Mouse (Mus musculus): ENCODE measurements around the gene Hoxb13.

Hoxb13 gene

DNA sequence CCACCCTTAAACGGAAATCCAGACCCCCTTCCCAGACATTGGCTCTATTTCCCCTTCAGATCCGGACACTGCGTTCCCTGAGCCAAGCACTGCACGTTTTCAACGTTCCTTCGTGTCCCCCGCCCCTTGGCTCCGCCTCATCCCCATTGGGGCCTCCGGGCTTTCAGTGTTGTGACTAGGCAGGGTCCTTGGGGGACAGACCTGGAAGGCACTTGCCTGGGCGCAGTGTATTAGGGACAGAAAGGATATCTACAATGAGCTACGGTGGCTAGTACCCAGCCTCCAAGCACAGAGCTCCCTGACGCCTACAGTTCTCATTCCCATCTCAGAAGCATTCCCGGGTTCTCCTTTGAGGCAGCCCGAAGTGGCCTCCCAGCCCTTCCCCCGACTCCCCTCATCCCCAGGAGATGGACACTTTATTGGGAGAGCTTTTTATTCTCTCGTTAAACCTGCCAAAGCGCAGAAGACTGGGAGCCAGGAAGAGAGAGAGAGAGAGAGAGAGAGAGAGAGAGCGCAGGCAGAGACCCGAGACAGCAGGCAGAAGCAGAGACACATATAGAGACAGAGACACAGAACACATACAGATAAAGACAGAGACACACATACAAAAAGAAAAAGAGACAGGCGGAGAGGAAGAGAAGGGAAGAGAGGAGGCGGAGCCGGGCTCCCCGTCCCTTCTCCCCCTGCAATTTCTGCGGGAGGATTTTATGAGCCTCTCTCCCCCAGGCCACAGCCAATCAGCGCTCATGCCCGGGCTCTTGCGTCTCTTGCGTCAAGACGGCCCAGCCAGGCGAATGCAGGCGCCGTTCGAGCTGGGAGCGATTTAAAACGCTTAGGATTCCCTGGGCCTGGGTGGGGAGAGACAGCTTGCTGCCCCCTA is at the start of gene Hoxb13:
TSS of gene Hoxb13 (plus strand) at position 796 of the 880 bp plus-strand sequence.
- DNase-seq = no peak

DNA sequence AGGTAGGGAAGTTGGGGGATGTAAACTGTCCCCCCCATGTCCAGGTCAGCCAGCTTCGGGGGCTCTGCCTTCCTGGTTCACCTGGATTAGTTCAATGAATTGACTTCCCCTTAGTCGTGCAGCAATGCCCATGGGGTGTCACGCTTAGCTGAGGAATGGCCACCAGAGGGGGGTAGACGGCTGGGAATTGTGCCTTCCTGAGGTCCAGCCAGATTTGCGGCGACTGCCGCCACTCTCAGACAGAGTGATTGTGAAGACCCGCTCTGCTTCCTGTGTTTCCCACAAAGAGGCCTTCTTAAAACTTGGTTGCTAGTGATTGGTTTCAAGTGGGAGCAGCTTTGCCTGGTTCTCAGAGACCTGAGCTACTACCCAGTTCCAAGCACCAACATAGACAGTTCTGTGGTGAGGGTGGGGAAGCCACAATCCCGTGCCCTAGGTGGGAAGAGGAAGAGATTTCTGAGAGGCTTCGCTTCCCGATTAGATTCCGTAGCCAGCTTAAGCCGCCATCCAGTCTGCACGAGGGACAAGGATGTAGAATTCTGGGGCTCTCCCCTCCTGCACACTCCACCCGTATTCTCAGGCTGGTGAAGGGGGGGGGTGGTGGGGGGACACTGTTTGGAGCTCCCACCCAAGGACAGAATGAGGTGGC is 48.4 kb upstream of the Hoxb13 start:
- DNase-seq = peak in 1 of 2 experiments; percentile 28

DNA sequence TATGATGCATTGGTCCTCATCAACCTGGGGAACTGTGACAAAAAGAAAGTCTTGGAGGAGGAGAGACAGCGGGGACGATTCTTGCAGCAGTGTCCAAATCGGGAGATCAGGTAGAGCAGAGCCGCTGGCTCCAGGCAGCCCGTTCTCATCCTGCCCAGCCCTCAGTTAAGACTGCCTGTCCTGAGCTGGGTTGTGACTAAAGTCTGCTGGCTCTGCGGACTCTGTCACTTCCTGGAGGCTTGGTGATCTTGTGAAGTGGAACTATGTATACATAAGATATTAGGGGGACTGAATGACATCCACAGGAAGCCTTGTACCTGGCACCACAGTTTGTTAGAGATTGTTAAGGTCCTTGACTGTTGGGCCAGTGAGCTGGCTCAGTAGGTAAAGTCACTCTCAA is 46.6 kb upstream of the Hoxb13 start:
- no peak for DNase-seq

DNA sequence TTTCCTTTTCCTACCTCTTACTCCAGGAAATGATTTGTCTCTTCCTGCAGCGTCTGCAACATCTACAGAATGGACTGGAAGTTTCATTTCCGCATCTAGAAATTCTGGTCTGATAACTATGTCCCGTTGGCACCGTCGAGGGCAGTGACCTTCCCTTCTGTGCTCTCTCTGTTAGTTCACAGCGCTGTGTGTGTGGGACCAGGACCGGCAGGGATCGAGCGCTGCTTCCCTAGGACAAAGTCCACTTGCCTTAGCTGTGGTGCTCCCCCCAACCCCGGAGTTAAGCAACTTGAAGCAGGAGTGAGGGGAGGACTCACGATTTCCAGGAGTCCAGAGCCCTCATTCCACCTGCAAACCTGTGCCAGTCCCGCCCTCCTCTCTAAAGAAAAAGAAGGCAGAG is 29.3 kb upstream of the Hoxb13 start:
- DNase-seq = no peak

DNA sequence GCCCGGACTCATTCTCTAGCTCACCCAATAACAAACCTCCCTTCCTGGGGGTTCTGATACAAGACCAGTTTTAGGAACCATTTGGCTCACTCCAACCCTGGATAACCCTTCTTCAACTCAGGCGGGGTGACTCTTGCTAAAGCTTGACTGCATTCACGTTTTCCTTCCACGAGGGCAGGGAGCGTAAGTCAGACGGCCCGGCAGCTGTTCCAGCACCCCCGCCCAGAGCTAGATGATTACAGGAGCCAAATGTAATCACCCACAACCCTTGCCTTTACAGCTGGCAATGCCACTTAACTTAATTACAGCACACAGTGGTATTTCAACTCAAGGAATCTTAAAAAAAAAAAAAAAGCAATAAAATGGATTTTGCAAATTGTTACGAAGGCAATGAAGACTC is 26.0 kb upstream of the Hoxb13 start:
- DNase-seq = no peak

DNA sequence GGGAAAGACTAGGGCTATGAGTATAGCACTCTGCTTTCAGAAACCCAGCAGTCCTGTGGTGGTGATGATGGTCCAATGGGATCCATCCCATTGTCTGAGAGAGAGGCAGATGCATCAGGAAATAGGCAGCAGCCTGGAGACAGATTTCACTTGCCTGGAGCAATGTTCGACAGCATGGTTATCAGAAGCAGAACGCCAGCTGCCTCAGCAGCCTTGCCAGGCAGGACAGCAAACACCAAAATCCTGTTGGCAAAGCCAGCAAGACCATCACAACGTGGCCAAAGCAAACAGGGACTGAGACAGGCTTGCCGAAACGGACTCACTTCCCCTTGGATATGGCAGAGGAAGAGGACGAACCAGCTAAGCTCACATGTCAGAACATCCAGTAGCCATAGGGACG is 25.1 kb upstream of the Hoxb13 start:
- no peak for DNase-seq

DNA sequence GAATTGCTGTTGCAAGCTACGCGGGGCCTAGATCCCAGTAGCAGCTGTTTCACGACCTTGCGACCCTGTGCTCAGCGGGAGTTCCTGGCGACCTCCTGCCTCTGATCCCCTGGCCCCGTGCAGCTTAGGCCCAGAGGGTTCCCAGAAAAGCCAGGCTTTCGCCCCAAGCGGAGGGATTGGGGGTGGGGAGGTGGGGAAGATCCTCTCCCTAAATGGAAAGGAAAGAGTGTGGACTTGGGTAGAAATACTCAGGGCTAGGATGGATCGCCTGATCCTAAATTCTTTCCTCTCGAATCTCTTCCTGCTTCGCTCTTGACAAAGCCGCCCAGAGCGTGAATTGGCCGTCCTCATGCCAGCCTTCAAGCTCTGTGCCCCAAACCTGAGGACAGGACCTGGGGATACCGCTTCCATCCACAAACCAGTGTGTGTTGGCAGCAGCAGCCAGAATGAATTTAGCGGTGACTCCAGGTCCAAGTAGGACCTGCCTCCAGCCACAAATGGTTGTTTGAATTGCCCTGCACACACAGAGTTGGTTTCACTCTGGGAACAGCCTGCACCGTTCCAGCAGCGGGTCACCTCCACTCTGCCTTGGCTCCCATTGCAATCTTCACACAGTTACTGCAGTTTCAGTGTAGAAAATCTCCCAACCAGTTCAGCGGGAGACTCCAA is 23.3 kb upstream of the Hoxb13 start:
- no peak for DNase-seq

DNA sequence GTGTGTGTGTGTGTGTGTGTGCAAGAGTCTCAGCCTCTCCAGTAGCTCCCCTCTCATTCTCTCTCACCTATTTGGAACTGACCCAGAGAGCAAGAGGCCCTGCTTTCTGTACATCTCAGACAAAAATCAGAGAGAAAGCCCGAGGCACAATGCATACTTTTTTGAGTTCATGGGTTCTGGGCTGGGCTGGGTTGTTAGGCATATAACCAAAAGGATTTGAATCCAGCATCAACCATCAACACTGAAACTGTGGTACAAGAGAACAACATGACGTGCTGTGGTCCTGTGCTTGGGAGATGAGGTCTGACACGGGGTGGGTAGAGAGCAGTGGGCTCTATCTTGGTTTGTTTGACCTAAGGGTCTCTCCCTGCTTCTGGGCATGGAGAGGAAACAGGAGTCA is 22.5 kb upstream of the Hoxb13 start:
- DNase-seq = no peak

DNA sequence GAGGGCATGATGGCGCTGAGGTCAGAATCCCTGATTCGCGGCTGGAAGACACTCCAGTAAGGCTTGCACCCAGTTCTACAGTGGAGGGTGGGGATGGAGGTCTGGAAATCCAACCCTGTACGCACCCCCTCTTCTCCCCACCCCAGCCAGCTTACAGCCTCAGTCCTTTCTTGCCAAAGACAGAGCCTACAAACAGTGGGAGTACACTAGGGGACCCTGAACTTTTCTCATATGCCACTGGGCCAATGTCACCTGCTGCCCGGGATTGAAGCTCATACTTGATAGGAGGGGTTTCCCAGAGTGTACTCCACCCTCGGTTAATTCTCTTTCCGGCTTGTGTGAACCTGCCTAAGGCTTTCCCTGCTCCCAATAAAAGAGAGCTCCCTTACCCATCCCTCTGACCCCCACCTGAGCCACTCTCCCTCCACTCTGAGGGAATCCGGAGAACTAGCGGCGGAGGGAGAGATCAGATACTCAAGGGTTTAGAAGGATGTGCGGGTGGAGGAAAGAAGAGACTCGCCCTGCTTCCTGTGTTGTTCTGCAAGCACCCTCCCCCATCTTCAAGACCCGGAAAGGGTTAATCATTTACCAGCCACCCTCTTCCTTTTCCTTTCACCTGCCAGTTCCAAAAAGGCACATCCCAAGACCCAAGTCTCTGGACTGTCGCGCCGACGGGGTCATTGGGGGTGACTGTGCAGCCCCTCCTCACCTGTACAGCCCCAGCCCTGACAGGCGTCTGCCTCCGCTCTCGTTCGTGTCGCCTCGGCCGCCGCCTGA is 21.4 kb upstream of the Hoxb13 start:
- no peak for DNase-seq

DNA sequence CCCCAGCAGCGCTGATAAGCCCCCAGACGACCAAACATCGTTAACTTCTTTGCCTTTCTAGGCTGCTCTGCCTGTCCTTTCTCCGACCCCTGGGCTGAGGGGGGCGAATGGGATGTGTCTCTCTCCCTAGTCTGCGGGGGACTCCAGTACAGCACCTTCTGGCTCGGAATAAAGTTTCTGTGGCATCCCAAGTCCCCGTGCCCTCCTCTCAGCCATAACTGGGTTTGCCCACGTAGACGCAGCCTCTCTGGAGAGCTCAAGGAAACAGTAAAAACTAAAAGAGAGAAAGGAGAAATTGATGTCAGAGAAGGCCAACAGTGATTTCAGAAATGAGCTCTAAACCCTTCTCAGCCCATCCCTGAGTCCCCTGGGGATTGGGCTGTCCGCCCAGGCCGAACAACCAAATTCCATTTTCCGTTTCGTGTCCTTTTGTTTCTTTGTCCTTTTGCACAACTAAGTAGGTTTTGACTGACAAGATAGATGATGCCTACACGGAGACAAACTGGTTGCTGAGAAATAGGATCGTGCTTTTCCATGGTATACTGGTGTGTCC is 20.8 kb upstream of the Hoxb13 start:
- no peak for DNase-seq

DNA sequence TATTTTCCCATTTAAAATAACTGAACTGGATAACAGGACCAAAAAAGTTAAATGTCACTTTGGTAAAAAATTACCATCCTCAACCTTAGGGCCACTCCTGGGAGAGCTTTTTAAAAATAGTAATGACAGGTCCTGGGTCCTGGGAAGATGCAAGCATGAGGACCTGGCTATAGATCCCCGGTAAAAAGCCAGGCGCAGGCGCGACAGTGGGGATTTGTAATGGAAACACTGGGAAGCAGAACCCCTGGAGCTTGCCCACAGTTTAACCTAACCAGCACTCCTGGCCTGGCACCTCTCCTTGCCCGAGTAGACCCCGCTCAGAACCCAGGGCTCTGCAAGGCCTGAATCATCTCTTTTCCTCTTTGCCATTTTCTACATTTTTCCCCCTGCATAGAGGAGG is 19.2 kb upstream of the Hoxb13 start:
- DNase-seq = no peak

DNA sequence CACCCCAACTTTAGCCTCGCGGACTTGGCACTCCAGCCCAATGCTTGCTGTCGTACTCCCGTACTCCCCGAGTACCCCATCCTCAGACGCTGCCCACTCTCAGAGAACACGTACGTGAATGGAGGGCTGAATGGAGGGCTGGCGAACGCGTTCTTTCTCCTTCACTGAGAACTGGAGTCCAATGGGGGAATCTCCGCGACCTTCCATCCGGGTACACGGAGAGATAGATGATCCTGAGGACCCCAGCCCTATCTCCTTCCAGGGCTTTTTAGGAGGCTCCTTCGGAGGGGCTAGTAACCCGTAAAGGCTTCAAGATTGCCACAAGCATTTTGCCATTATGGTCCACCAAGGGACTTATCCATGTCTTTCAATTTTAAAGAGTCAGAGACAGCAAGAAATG is 18.6 kb upstream of the Hoxb13 start:
- no peak for DNase-seq

DNA sequence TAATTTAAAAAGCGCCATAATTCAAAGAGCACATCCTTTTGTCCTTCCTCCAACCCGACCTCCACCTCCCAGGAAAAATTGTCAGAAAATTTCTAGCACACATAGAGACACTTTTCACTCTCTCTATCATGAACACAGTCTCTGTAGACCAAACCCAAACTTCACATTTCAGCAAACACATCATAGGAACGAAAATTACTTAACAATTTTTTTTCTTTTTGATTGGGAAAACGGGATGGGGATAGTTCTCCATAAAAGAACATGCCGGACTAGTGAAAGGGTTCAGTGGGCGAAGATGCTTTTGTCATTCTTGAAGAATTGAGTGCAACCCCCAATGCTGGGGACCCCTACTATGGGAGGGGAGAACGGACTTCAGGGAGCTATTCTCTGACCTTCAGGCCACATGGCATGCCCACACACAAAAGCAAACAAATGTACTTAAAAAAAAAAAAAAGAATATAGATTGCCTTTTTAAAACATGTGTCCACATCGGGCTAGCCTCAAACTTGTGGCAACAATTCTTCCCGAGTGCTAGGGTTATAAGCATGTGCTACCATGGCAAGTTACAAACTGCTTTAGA is 18.1 kb upstream of the Hoxb13 start:
- no peak for DNase-seq

DNA sequence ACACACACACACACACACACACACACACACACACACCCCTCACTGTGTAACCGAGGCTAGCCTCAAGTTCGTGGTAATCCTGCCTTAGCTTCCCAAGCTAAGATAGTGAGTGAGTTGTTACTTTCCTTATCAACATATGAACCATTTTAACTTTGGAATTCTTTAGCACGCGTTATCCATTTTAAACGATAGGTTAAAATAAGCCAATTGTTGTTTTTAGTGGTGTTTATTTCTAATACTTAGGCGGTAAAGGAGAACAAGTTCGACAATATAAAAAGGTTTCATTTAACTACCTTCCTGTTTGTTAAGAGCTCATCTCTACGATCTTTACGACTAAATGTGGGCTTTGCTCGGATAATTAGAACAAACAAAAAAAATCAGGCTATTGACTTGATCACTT is 17.3 kb upstream of the Hoxb13 start:
- no peak for DNase-seq

DNA sequence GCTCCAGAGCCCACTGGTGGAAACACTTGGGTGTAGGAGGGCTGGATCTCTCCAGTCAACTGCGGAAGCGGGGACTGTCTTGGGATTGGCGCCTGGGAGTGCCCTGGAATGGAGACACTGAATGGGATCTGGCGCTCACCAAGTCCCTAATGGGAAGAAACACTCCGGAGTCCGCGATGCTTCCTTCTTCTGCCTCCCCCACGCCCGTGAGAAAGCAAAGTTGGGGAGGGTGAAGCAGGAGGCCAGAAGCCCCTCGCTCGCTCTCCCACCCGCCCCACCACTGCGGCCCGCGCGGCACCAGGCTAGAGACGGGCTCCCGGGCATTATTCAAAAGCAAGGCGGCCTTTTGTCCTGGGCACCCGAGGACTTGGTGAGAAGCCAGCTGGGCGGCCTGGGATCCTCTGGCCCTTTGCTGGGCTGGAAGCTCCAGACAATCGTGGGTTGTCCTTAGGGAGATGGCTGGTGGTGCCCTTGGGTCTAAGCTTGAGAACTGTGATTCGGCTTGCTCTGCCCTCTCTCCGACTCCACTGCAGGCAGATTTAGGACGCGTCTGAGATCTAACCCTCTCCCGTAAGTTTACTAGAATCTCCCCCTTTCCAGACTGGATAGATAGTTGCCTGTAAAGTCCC is 16.5 kb upstream of the Hoxb13 start:
- DNase-seq = no peak

DNA sequence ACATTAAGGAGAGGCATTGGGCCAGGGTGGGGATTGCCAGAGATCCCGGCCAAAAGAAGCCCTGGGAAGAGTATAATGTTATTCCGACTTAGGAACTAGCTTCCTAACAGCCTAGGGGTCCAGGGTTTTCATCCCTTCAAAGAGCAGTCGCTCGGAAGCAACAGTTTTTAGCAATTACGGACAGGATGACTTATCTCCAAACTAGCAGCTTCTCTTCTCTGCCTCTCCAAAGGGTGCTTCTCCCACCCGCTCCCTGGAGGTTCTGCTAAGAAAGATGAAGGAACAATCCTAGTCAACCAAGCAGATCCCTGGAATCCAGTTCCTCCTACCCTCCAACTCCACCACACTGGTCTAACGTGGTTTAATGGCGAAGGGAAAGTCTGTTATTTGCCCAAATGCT is 15.8 kb upstream of the Hoxb13 start:
- no peak for DNase-seq

DNA sequence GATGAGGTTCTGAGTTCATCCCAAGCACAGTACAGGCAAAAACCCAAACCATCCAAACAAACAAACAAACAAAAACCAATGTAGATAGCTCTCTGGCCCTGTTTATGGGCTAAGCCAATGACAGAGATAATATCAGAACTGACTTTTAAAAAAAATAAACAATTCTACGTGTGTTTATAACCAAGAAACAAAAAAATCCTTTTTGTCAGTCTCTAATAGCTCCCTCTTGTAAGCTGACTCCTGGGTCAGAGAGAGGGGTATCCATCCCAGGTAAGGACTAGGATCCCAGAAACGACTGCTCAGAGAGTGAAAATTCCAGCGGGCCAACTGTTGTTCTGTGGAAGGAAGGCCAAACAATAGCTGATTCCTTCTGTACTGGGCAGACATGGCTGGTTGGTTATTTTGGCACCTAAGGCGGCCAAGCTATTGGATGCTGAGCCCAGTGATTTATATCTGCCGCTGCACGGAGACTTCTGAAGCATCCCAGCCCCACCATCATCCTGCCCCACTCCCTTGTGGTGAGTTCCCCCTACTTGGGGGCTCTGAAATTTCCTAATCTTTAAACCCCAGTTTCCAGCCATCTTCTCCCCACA is 15.1 kb upstream of the Hoxb13 start:
- no peak for DNase-seq

DNA sequence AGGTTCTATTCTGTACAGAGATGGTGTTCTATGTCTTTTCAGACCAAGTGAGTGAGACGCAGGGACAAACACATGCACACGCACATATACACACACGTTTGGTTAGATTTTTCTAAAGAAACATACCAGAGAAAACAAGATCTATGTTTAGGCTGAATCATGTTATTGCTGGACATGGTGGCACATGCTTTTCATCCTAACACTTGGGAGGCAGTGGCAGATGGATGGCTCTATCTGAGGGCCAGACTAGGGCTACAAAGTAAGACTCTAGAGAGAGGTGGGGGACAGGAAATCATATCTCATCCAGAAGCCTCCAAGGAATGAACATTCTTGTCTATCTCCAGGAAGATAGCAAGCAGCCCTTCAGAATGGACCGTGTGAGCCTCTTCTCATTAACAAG is 13.1 kb upstream of the Hoxb13 start:
- DNase-seq = no peak

DNA sequence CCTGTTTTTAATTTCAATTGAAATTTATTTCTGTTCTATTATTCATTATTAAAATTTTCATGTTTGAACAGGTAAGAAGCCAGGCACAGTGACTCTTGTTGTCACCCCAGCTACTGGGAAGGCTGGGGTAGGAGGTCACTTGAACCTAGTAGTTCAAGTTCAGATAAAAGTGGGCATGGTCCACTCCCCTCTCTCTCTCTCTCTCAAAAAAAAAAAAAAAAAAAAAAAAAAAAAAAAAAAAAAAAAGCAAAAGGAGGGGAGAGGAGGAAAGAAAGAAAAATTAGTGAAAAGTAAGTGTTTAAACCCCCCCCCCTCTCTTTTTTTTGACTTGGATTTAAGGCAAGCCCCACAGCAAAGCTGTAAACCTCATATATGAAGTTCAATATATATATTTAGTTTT is 9.9 kb upstream of the Hoxb13 start:
- no peak for DNase-seq

DNA sequence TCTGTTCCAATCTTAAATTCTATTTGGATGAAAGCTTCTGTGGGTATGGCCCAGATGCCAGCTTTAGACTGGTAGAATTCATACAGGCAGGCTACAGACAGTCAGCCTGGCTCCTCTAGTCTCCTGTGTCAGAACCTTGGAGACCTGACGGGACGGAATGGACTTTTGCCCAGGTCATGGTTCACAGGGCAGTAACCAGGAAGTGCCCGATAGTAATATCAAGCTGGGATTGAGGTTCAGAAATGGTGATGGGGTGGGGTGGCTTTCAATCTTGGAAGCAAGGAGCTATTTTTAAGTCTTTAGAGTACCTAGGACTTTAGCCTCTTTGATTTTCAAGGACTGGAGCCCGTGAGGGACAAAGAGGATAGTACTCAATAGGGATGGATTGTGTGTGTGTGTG is 6.8 kb upstream of the Hoxb13 start:
- DNase-seq = no peak

DNA sequence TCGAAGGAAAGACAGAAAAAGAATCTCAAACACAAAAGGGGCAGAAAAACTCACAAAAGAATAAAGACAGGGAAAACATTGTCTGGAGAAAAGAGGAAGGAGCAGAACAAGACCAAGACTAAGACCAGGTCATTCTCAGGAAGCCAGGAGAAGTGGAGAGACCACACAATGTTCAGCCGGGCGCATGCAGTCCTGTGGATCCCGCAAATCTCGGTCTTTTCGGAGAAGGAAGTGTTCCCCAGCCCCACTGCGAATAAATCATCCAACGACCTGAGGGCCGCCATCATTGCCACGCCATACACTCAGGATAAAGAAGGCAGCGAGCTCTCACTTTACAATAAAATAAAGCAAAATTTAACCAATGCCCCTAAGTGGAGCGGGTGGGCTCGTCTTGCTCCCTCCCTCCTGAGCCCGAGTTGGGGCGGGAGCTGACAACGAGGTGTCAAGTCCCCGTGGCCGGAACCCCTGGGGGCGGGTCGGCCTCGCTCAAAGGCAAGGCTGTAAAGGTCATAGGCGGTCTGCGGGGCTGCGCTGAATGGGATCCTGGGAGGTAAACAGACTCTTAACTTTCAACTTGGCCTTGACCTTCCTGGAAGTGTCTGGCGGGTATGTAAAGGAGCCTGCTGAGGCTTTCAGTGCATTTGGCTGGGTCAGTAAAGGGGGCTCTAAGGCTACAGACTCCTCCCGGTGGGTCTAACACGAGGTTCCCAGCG is 4.2 kb upstream of the Hoxb13 start:
- no peak for DNase-seq

Measured in spleen, adult 18-20 months (tissue).